Mouse (Mus musculus) spleen, postnatal 10 days (tissue): ENCODE measurements around the gene Galnt14.
A peak's percentile ranks its signal among the peaks of the same experiment; 100 is the strongest.

Source experiments
- DNase-seq, 2 experiments: peaks; one replicate each; pipeline ENCODE4 v3.0.0; 2021 to 2022; ENCODE audit warnings: low spot score in 2 of 2

Gene Galnt14

GRCm38 (mm10) chr17:73507804-73508535, 202.3 kb downstream of the Galnt14 start:
- DNase-seq, result no peak

- DNase-seq, result no peak
These were observed 206.1 kb downstream of the Galnt14 start for GRCm38 (mm10) chr17:73504111-73504510.

GRCm38 (mm10) chr17:73502613-73503012, 207.6 kb downstream of the Galnt14 start:
- no peak for DNase-seq

DNA sequence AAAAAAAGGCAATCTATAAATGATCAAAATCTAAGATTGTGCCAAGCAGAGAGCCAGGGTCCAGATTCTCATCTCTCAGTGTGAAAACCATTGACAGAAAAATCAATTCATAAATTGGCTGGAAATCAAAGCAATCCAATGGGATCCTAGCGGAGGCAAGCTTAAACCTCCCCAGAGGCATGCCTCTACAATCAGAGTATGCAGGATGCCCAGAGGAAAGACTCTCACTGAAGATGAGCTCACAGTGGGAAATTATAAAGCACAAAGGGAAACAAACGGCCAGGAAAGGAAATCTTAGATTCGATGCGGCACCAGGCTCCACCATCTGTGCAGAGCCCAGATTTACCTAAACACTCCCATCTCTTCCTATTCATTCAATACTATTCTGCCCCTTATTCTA, 220.7 kb downstream of the Galnt14 start:
- DNase-seq, result no peak

DNA sequence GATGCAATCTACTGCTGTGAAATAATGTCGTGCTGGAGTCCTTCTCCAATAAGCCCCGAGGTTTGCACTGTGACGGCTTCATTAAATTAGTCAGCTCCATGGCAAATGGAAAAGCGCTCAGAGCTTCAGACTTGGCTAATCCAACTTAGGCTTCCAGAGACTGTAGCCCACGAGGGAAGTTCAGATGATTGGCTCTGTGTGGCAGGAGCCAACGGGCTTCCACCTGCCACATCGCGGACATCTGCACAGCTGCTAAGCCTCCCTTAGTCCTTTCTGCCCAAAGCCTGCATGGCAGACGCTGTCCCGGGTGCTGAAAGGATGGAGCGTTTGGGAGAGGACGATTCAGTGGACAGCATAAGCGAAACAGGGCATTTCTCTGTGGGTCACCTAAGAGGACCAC, 222.5 kb downstream of the Galnt14 start:
- DNase-seq, result peak in 1 of 2 experiments; percentile 50

DNA sequence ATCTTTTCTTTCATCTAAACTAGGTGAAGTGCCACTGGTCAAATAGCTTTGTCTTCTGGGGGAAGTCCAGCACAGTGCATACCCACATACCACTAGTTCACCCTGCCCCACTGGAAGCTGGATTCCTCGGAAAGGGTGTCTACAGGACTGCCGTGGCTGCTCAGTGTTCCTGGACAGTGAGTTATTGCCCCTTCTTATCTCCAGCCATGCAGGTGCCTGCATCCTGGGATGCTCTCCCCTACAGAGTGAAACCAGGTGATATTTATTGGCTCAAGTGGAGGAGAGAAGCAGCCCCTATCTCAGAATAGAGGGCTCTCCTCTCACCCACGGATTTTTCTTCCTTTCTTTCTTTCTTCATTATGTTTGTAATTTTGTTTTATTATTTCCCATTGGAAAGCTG, 222.9 kb downstream of the Galnt14 start:
- no peak for DNase-seq

- no peak for DNase-seq
These were observed 232.9 kb downstream of the Galnt14 start for GRCm38 (mm10) chr17:73477096-73478076.

DNA sequence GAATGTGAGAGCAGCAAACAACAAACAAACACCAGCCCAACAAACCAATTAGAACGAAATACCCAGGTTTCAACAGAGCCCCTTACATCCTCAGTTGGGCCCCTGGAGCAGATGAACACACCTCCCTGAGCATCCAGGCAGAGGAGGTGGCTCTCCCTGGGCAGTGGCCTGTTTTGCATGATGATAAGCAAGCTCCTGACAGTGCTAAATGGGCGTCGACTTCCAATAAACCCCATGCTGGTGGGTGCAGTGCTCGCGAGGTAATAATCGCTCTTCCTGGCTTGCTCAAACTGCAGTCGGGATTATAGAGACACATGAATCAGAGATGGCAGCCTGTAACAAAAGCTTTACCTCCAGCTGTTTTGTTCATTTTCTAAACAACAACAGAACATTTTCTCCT, 235.9 kb downstream of the Galnt14 start:
- DNase-seq, result no peak

DNA sequence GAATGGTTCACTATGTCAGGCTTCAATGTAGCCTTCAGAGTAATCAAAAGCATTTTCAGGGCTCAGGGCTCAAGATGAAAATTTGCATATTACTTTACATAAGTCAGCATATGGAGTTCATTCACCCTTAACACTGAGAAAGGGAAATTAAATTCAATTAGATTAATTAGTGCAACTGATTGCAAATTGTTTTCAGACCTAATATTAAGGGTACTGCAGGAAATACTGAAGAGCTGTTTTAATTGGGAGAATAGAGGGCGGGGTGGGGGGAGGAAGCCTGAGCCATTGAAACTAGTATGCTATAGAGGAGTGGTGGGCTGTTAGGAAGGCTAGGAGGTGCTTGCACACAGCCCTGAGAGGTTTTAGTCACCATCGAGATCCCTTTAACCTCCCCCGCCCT, 237.2 kb downstream of the Galnt14 start:
- no peak for DNase-seq

DNA sequence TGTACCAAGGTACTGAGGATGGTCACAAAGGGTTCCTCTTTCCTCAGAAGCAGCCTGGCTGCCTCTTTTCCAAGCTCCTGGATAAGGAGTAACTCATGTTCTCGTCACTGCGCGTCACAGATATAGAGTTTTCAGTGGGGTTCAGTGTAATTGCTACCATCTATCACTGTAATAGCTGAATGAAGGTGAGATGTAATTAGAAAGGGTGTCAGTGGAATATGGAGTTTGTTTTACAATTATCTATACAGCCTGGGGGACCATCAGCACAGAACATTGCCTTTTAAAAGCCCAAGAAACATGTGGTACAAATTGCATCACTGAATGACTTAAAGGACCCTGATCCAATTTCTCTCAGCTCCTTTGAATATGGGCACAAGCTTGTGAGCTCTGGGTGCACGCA, 249.4 kb downstream of the Galnt14 start:
- DNase-seq, result no peak

GRCm38 (mm10) chr17:73458741-73459140, 251.5 kb downstream of the Galnt14 start:
- DNase-seq, result no peak

DNA sequence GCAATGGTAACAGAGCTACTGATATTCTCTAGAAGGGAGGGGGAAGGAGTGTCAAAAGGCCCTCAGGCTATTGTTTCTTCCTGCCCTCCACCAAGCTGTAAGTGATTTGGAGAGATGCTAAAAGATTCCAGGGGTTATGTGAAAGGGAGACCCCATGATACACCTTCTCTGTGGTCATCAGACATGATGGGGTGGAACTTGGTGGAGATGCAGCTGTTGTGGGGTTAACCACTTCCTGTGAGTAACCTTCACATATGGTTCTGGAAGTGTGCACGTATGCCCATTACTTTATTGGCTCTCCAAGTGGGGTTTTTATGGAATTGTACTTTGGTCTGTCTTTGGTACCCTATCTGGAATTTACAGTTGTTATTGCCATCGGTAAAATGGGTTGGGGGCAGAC, 253.7 kb downstream of the Galnt14 start:
- DNase-seq, result no peak

DNA sequence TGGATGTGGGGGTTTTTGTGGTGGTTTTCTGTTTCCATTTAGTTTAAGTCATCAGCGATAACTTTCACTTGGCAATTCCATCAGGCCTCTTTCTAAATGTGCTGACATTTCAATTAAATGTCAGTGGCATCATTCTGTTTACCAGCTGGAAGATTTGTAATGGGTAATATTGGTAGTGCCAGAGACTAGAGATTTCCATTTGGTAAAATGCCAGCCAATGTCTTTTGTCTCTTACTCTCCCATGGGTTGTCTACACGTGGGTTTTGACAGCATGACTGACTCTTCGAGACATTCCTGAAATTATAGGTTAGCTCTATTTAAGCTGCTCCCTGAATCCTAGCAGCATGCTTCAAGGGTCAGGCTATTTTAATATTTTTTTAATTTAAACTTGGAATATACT, 256.6 kb downstream of the Galnt14 start:
- DNase-seq, result no peak

GRCm38 (mm10) chr17:73452151-73452760, 258.0 kb downstream of the Galnt14 start:
- no peak for DNase-seq

DNA sequence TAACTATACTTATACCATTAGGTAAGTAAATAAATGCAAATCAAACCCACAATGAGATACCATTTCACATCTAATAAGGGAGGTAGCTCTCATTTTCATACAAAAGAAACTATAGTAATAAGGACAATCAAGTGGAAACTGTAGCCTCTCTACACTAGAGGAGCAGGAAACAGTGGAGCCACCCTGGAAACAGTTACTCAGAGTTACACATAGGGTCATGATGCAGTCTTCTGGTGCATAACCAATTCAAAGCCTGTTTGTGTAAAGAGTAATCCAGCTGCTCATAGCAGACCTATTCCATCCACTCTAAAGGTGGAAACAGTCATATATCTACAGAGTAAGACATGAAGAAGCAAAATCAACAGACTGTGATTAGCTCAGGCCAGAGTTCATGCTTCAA, 261.1 kb downstream of the Galnt14 start:
- no peak for DNase-seq
